Mouse (Mus musculus): ENCODE data around the gene Cfap99. TPM values are rescaled to one million over a fixed set of nuclear protein-coding genes. Genes with fewer than 3 reads are reported as not detected.

Cfap99 gene
- polyA plus RNA-seq, 1 experiment from 2014 or later: not detected

DNA sequence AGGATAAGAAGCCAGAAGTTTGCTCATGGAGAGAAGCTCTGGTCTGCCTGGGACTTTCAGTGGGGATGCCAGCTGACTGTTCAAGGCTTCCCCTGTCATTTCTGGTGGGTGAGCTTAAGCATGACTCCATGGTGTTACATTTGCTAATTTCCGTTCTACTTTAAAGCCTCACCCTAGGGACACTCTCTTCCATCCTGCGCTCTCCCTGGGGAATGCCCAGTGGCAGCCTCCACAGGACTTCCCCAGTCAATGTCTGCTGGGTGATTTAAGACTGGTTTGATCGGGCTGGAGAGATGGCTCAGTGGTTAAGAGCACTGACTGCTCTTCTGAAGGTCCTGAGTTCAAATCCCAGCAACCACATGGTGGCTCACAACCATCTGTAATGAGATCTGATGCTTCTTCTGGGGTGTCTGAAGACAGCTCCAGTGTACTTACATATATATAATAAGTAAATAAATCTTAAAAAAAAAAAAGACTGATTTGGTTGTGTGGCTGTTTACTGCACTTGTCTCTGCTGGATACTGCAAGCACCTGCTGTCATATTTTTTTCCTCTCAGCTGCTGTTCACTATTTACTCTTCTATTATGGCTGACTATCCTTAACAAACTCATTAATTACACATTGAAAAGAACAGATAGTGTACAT lies 29.1 kb upstream of the Cfap99 start:
- Histone ChIP-seq H3K9ac (no peak overlapping the region), H3K4me2 (no peak overlapping the region), H3K4me3 (no peak overlapping the region), H3K27ac (replicated peaks) (no peak overlapping the region), H3K9me3 (no peaks in the 10 kb centered on the region), H3K27me3 (no peaks in the 10 kb centered on the region), H3K36me3 (no peaks in the 10 kb centered on the region), H3K4me1 (replicated peaks) (no peaks in the 10 kb centered on the region)
- no peak for ATAC-seq (ENCODE audit: low read depth)
- WGBS: 67% methylated on average over 3 of the region's 3 CpGs

DNA sequence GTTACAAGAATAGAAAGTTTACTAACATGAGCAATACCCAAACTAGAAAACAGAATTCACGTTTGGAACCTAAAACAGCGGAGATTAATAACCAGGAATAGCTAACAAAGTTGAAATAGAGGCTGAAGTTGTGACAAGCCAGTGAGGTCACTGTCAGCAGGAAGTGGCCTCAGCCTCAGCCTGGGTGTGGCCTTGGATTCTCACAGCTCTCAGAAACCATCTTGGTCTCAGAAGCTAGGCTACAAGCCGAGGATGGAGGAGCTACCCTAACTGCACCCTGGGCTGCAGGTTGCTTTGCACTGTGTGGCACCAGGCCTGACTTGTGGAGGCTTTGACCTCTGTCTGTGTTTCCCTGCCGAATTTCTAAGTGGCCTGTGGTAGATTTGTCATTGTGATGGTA lies 22.3 kb upstream of the Cfap99 start:
- H3K36me3 ChIP-seq: no peaks in the 10 kb centered on the region
- no peaks in the 10 kb centered on the region for H3K9me3 ChIP-seq
- H3K4me1 ChIP-seq (replicated peaks): no peaks in the 10 kb centered on the region
- H3K4me3 ChIP-seq: no peak overlapping the region
- WGBS: 74% methylated on average over 4 of the region's 4 CpGs
- no peak for ATAC-seq (ENCODE audit: low read depth)
- H3K9ac ChIP-seq: no peak overlapping the region
- no peak overlapping the region for H3K4me2 ChIP-seq
- no peak overlapping the region for H3K27ac ChIP-seq (replicated peaks)
- no peaks in the 10 kb centered on the region for H3K27me3 ChIP-seq

DNA sequence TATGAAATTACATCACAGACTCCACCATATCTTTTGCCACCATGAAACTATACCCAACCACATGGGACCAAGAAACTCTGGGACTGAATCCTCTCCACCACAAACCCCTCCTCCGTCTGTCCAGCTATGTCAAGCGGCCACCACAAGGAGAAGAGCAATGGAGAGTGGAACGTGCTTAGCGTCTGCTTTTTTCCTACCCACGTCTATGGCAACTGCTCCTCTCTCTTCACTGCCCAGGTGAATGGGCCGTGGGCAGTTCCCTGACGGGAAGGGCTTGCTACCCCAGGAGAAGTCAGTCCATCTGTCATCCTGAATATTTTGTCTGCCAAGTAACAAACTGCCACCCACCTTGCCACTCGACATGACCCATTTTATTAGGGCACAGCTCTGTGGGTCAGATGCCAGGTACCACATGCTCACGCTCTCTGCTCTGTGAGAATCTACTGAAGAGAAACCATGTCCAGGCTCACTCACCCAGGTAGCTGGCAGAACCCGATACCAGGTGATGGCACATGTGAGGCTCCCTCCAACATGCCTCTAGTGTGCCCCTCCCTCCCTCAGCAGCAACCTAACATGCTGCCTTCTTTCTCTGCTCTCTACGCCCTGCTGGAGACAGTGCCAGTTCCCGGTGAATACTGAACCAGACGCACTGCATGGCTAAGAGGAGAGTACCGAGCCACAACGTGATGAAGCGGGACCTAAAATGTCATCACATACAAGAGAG lies 19.0 kb upstream of the Cfap99 start:
- Histone ChIP-seq H3K4me1 (replicated peaks) (0 out of 2 replicates have a peak, but pooled peaks cover 5% of the 10 kb centered on the region), H3K4me3 (no peak overlapping the region), H3K27me3 (no peaks in the 10 kb centered on the region), H3K9me3 (no peaks in the 10 kb centered on the region), H3K36me3 (no peaks in the 10 kb centered on the region), H3K9ac (no peak overlapping the region), H3K4me2 (no peak overlapping the region), H3K27ac (replicated peaks) (no peak overlapping the region)
- no peak for ATAC-seq (ENCODE audit: low read depth)
- WGBS: 82% methylated on average over 16 of the region's 16 CpGs

DNA sequence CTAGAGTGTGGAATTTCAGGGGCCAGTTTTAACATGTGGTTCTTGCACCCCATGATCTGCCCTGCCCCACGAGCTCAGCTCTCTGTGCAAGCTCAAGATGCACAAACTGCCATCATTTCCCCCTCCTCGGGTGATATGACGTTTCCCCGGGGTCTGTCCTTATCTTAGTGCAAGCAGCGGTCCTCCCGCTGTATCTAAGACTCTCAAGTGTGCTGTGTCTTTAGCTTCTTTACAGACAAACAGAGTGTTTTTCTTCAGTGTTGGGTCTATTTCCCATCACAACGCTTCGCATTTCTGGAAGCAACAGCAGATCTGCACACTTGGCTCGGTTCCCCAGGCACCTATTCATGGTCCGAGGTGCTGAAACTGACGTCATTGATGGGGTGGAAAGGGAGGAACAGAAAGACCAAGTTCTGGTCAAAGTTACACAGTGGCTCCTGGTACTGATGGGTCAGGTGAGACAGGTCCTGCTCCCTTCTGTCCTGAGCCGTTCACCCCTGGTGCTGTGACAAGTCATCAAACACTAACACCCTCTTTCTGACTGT lies 18.4 kb upstream of the Cfap99 start:
- no peak overlapping the region for H3K4me3 ChIP-seq
- no peak for ATAC-seq (ENCODE audit: low read depth)
- H3K27me3 ChIP-seq: no peaks in the 10 kb centered on the region
- H3K4me2 ChIP-seq: no peak overlapping the region
- WGBS: 76% methylated on average over 12 of the region's 12 CpGs
- no peaks in the 10 kb centered on the region for H3K9me3 ChIP-seq
- H3K36me3 ChIP-seq: no peaks in the 10 kb centered on the region
- no peak overlapping the region for H3K9ac ChIP-seq
- H3K27ac ChIP-seq (replicated peaks): no peak overlapping the region
- H3K4me1 ChIP-seq (replicated peaks): 0 out of 2 replicates have a peak, but pooled peaks cover 5% of the 10 kb centered on the region

DNA sequence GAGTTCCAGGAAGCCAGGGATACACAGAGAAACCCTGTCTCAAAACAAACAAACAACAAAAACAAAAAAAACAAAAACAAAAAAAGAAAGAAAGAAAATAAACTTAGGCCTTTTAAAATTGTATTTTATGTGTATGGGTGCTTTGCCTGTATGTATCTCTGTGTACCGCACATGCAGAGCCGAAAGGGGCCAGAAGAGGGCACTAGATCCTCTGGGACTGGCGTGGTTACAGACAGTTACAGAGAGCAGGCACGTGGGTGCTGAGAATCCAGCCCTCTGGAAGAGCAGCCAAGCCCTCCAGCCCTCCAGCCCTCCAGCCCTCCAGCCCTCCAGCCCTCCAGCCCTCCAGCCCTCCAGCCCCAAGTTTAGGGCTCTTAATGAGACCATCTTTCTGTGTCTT lies 16.7 kb upstream of the Cfap99 start:
- 31% methylated on average over 4 of the region's 4 CpGs for WGBS
- Histone ChIP-seq H3K9ac (no peak overlapping the region), H3K4me1 (replicated peaks) (0 out of 2 replicates have a peak, but pooled peaks cover 5% of the 10 kb centered on the region), H3K36me3 (no peaks in the 10 kb centered on the region), H3K27me3 (no peaks in the 10 kb centered on the region), H3K9me3 (no peaks in the 10 kb centered on the region), H3K4me2 (no peak overlapping the region), H3K27ac (replicated peaks) (no peak overlapping the region), H3K4me3 (no peak overlapping the region)
- no peak for ATAC-seq (ENCODE audit: low read depth)

DNA sequence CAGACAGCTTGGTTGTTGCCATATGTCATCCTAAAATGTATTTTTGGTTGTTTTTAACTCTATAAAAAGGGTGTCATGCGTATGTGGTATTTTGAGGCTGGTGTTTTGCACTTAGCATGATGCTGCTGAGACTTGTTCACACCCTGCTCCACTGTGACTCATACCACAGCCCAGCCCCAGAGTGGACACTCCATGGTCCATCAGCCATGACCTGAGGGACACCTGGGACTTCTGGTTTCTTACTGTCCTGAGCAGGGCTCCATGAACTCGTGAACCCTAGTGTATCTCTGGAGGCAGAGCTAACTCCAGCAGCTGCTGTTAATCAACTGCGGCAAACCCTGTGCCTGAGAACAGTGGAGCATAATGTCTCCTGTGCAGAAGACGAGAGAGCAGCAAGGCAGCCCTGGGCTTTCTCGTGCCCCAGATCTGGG lies 15.1 kb upstream of the Cfap99 start:
- no peak overlapping the region for H3K9ac ChIP-seq
- no peaks in the 10 kb centered on the region for H3K9me3 ChIP-seq
- ATAC-seq (ENCODE audit: low read depth): no peak
- 71% methylated on average over 5 of the region's 5 CpGs for WGBS
- no peaks in the 10 kb centered on the region for H3K36me3 ChIP-seq
- no peak overlapping the region for H3K4me3 ChIP-seq
- H3K27me3 ChIP-seq: no peaks in the 10 kb centered on the region
- no peak overlapping the region for H3K27ac ChIP-seq (replicated peaks)
- 0 out of 2 replicates have a peak, but pooled peaks cover 5% of the 10 kb centered on the region for H3K4me1 ChIP-seq (replicated peaks)
- no peak overlapping the region for H3K4me2 ChIP-seq

DNA sequence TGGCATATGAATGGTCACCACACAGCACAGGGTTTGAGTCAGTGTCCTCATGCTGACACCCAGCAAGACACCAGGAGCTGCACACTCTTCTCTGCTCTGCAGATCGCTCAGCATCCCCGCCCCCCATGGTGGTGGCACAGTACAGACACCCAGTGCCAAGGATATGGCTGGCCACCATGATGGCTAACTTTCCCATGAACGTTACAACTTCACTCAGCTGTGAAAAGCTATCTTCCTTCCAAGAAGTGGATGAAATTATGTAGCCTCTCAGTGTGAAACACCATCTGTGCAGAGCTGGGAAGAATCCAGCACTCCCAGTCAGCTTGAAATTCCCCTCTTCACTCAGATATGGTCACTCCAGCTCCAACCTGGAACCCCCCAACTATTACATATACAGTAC lies 14.1 kb upstream of the Cfap99 start:
- ATAC-seq (ENCODE audit: low read depth): no peak
- H3K27ac ChIP-seq (replicated peaks): no peak overlapping the region
- no peak overlapping the region for H3K9ac ChIP-seq
- H3K27me3 ChIP-seq: no peaks in the 10 kb centered on the region
- no peak overlapping the region for H3K4me3 ChIP-seq
- 81% methylated on average over 3 of the region's 3 CpGs for WGBS
- no peak overlapping the region for H3K4me2 ChIP-seq
- no peaks in the 10 kb centered on the region for H3K9me3 ChIP-seq
- H3K36me3 ChIP-seq: no peaks in the 10 kb centered on the region
- H3K4me1 ChIP-seq (replicated peaks): 0 out of 2 replicates have a peak, but pooled peaks cover 5% of the 10 kb centered on the region

DNA sequence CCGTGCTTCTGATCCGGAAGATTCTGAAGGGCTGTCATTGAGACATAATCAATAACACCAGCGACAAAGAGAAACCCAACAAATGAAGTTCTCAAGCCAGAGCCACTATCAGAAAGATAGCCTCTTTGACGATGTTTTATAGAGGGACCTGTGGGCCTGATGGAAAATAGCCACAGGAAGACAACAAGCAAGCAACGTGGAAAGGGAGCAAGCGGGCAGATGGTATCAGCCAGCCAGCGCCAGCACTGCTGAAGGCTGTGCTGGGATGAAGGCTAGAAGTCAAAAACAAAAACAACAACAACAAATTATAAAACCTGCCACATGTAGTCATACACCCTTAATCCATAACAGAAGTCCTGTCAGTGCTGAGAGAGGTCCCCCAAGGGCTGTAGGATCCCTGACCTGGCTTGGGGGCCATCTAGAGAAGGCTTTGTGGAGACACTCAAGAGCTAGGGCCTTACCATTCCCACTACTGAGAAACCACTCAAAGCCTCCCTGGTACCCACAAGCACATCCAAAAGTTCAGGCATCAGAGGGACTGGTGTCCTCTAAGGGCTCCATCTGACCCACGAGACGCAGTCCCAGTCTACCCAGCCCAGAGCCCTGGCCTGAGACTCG lies 13.6 kb upstream of the Cfap99 start:
- H3K27ac ChIP-seq (replicated peaks): no peak overlapping the region
- no peak overlapping the region for H3K4me2 ChIP-seq
- no peak overlapping the region for H3K9ac ChIP-seq
- no peaks in the 10 kb centered on the region for H3K36me3 ChIP-seq
- H3K4me1 ChIP-seq (replicated peaks): 0 out of 2 replicates have a peak, but pooled peaks cover 5% of the 10 kb centered on the region
- no peaks in the 10 kb centered on the region for H3K9me3 ChIP-seq
- H3K4me3 ChIP-seq: no peak overlapping the region
- 90% methylated on average over 10 of the region's 10 CpGs for WGBS
- H3K27me3 ChIP-seq: no peaks in the 10 kb centered on the region
- no peak for ATAC-seq (ENCODE audit: low read depth)

DNA sequence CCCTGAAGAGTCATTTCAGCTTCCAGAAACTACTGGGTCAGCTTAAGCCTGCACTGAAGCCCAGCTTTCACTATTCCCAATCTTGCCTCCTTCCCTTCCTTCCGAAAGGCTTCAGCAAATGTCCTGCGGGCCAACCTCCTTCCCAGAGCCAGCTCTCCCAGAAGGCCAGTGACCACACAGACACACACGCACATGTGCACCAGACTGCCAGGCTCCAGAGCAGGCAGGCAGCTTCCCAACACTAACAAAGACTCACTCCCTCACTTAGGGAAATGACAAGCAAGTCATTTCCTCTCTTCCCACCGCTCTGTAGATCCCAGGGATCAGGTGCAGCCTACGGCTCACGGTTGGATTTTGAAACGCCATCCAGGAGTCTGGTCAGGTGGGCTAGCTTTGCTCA lies 12.2 kb upstream of the Cfap99 start:
- no peaks in the 10 kb centered on the region for H3K27me3 ChIP-seq
- H3K27ac ChIP-seq (replicated peaks): no peak overlapping the region
- no peak overlapping the region for H3K4me3 ChIP-seq
- H3K4me1 ChIP-seq (replicated peaks): 0 out of 2 replicates have a peak, but pooled peaks cover 5% of the 10 kb centered on the region
- no peaks in the 10 kb centered on the region for H3K36me3 ChIP-seq
- no peak overlapping the region for H3K4me2 ChIP-seq
- no peak for ATAC-seq (ENCODE audit: low read depth)
- no peaks in the 10 kb centered on the region for H3K9me3 ChIP-seq
- 83% methylated on average over 7 of the region's 7 CpGs for WGBS
- no peak overlapping the region for H3K9ac ChIP-seq

DNA sequence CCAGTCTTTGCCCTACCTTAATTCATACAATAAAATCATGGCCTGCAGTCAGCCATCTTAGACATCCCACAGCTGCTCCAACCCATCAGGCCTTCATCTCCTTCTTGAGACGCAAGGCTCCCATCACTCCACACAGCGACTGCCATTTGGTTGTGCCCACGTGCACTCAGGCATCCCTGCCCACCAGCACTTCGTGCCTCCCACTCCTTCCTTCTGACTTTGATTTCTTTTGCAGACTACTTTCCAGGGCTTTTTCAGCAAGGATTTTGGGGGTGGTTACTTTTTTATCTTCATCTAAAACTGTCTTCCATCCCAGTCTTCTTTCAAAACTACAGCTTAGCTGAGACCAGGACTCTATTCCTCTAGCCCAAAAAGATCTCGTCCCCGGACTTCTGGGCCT lies 11.7 kb upstream of the Cfap99 start:
- H3K4me3 ChIP-seq: no peak overlapping the region
- H3K9ac ChIP-seq: no peak overlapping the region
- H3K4me1 ChIP-seq (replicated peaks): 0 out of 2 replicates have a peak, but pooled peaks cover 5% of the 10 kb centered on the region
- no peaks in the 10 kb centered on the region for H3K36me3 ChIP-seq
- no peak overlapping the region for H3K4me2 ChIP-seq
- H3K27ac ChIP-seq (replicated peaks): no peak overlapping the region
- 84% methylated on average over 6 of the region's 6 CpGs for WGBS
- ATAC-seq (ENCODE audit: low read depth): no peak
- H3K9me3 ChIP-seq: no peaks in the 10 kb centered on the region
- H3K27me3 ChIP-seq: no peaks in the 10 kb centered on the region

DNA sequence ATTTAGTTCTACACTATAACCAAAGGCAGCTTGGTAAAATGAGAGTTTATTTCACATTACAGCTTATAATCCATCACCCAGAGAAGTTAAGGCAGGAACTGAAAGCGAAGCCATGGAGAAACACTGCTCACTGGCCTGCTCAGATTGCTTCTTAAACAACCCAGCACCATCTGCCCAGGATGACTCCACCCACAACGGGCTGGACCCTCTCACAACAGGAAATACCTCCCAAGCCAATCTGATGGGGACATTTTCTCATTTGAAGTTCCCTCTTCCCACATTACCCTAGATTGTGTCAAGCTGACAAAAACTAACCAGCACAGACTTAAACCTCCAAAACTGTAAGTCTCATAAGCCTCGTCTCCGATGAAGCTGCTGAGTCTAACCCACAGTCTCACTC lies 10.3 kb upstream of the Cfap99 start:
- Histone ChIP-seq H3K4me3 (no peak overlapping the region), H3K27me3 (no peaks in the 10 kb centered on the region), H3K27ac (replicated peaks) (no peak overlapping the region), H3K4me1 (replicated peaks) (0 out of 2 replicates have a peak, but pooled peaks cover 5% of the 10 kb centered on the region), H3K9me3 (no peaks in the 10 kb centered on the region), H3K36me3 (no peaks in the 10 kb centered on the region), H3K4me2 (no peak overlapping the region), H3K9ac (no peak overlapping the region)
- WGBS: 82% methylated on average over 4 of the region's 4 CpGs
- no peak for ATAC-seq (ENCODE audit: low read depth)

DNA sequence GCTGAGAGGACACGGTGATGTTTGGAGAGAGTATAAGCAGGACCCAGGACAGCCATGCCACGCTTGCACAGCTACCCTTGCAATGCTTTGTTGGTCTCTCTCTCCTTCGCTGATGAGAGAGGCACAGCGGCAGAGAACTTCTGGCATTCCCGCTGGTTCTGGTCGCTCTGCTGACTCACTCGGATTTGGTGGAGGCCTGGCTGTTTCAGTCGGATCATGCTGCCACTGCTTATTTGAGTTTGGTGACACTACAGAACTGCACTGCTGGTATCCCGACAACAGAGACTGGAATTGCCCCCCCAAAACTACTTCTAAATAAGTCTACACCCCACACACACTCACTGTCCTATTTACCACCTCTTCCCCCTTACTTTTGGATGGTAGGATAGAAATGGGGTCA lies 9.2 kb upstream of the Cfap99 start:
- no peaks in the 10 kb centered on the region for H3K27me3 ChIP-seq
- H3K4me2 ChIP-seq: no peak overlapping the region
- no peak overlapping the region for H3K4me3 ChIP-seq
- H3K27ac ChIP-seq (replicated peaks): no peak overlapping the region
- no peak for ATAC-seq (ENCODE audit: low read depth)
- 0 out of 2 replicates have a peak, but pooled peaks cover under 1% of the 10 kb centered on the region for H3K4me1 ChIP-seq (replicated peaks)
- 90% methylated on average over 9 of the region's 9 CpGs for WGBS
- no peaks in the 10 kb centered on the region for H3K36me3 ChIP-seq
- H3K9me3 ChIP-seq: no peaks in the 10 kb centered on the region
- H3K9ac ChIP-seq: no peak overlapping the region

All from neural tube, embryonic 13.5 days (tissue).